Mouse (Mus musculus) MEL (cell line): ENCODE results near the gene Rbak. TPM values are rescaled to one million over a fixed set of nuclear protein-coding genes. Genes with fewer than 3 reads are reported as not detected.

ENCODE experiments used
- DNase-seq: peaks from one replicate; pipeline ENCODE4 v3.0.0; 2011; ENCODE audit warnings: low read depth, low spot score
- H3K27ac ChIP-seq: 2 replicates; pipeline ENCODE4 v1.5.1; 2012; ENCODE audit warnings: low read depth, mild to moderate bottlenecking, control low read depth, low read length, moderate library complexity; ENCODE audit not compliant: control insufficient read depth
- H3K27me3 ChIP-seq, 2 experiments: fragments of 150-350 bp in 1 of 2; sonication (generic) in 1 of 2; 2 replicates each; pipeline ENCODE4 v1.6.1; 2012; ENCODE audit warnings: low read length in 2 of 2, mild to moderate bottlenecking in 2 of 2, improper control_type of control experiment in 1 of 2, moderate library complexity in 1 of 2; ENCODE audit not compliant: insufficient read depth in 2 of 2, control insufficient read depth in 1 of 2
- H3K36me3 ChIP-seq, 2 experiments: 2 replicates each; pipeline ENCODE4 v1.6.1; 2012 to 2014; ENCODE audit warnings: low read length in 2 of 2, improper control_type of control experiment in 1 of 2, inconsistent platforms in 1 of 2, mild to moderate bottlenecking in 1 of 2; ENCODE audit not compliant: insufficient read depth in 2 of 2, control insufficient read depth in 1 of 2
- H3K4me1 ChIP-seq, 2 experiments: fragments of 150-350 bp in 1 of 2; sonication (generic) in 1 of 2; 2 replicates each; pipeline ENCODE4 v1.6.1; 2012; ENCODE audit warnings: low read length in 2 of 2, improper control_type of control experiment in 1 of 2, mild to moderate bottlenecking in 1 of 2; ENCODE audit not compliant: insufficient read depth in 2 of 2, control insufficient read depth in 1 of 2
- H3K4me3 ChIP-seq, 2 experiments: fragments of 150-350 bp in 1 of 2; sonication (generic) in 1 of 2; 2 replicates each; pipeline ENCODE4 v1.5.1; 2012; ENCODE audit warnings: low read depth in 2 of 2, low read length in 2 of 2, mild to moderate bottlenecking in 2 of 2, moderate library complexity in 2 of 2, control low read depth in 1 of 2, improper control_type of control experiment in 1 of 2; ENCODE audit not compliant: control insufficient read depth in 1 of 2, insufficient read depth in 1 of 2
- H3K79me2 ChIP-seq: 2 replicates; pipeline ENCODE4 v1.6.1; 2012; ENCODE audit warnings: mild to moderate bottlenecking, low read length, moderate library complexity; ENCODE audit not compliant: control insufficient read depth, poor library complexity, insufficient read depth
- H3K9ac ChIP-seq: 2 replicates; pipeline ENCODE4 v1.6.1; 2012; ENCODE audit warnings: low read depth, mild to moderate bottlenecking, control low read depth, low read length, moderate library complexity; ENCODE audit not compliant: control insufficient read depth, poor library complexity, severe bottlenecking
- H3K9me3 ChIP-seq: fragments of 150-350 bp; sonication (generic); replicated peaks from 2 replicates; pipeline ENCODE4 v1.6.1; 2012; ENCODE audit warnings: mild to moderate bottlenecking, low read length, improper control_type of control experiment, moderate library complexity; ENCODE audit not compliant: insufficient read depth
- BHLHE40 ChIP-seq: IDR thresholded peaks from 2 replicates; pipeline ENCODE4 v1.6.1; 2012; ENCODE audit warnings: low read depth, mild to moderate bottlenecking, inconsistent platforms, low read length, improper control_type of control experiment, borderline replicate concordance
- CHD1 ChIP-seq: IDR thresholded peaks from 2 replicates; pipeline ENCODE4 v1.6.1; 2012; ENCODE audit warnings: low read depth, mild to moderate bottlenecking, inconsistent platforms, low read length, improper control_type of control experiment
- CHD2 ChIP-seq: IDR thresholded peaks from 2 replicates; pipeline ENCODE4 v1.6.1; 2011; ENCODE audit warnings: low read length, improper control_type of control experiment
- ELF1 ChIP-seq: IDR thresholded peaks from 2 replicates; pipeline ENCODE4 v1.6.1; 2014; ENCODE audit warnings: low read depth, mild to moderate bottlenecking, inconsistent platforms, low read length, improper control_type of control experiment, moderate library complexity
- ETS1 ChIP-seq: IDR thresholded peaks from 2 replicates; pipeline ENCODE4 v1.6.1; 2012; ENCODE audit warnings: low read depth, mild to moderate bottlenecking, inconsistent platforms, low read length, improper control_type of control experiment, moderate library complexity
- HCFC1 ChIP-seq: IDR thresholded peaks from 2 replicates; pipeline ENCODE4 v1.6.1; 2012; ENCODE audit warnings: low read depth, mild to moderate bottlenecking, inconsistent platforms, low read length, improper control_type of control experiment, moderate library complexity
- MAZ ChIP-seq: IDR thresholded peaks from 2 replicates; pipeline ENCODE4 v1.6.1; 2012; ENCODE audit warnings: low read depth, mild to moderate bottlenecking, inconsistent platforms, low read length, improper control_type of control experiment
- MXI1 ChIP-seq: IDR thresholded peaks from 2 replicates; pipeline ENCODE4 v1.6.1; 2011; ENCODE audit warnings: mild to moderate bottlenecking, low read depth, low read length, improper control_type of control experiment
- MYB ChIP-seq: IDR thresholded peaks from 2 replicates; pipeline ENCODE4 v1.6.1; 2011; ENCODE audit warnings: mild to moderate bottlenecking, low read depth, low read length, improper control_type of control experiment
- MYC ChIP-seq: IDR thresholded peaks from 2 replicates; pipeline ENCODE4 v1.6.1; 2011; ENCODE audit warnings: low read depth, mild to moderate bottlenecking, low read length, improper control_type of control experiment, moderate library complexity
- NELFE ChIP-seq: IDR thresholded peaks from 2 replicates; pipeline ENCODE4 v1.6.1; 2011; ENCODE audit warnings: low read depth, low read length, improper control_type of control experiment
- NRF1 ChIP-seq: IDR thresholded peaks from 2 replicates; pipeline ENCODE4 v1.6.1; 2014; ENCODE audit warnings: low read depth, mild to moderate bottlenecking, inconsistent platforms, low read length, improper control_type of control experiment, moderate library complexity; ENCODE audit not compliant: poor library complexity, insufficient read depth, severe bottlenecking
- POLR2A ChIP-seq, 2 experiments: IDR thresholded peaks; 2 replicates each; pipeline ENCODE4 v1.6.1; 2011 to 2012; ENCODE audit warnings: low read length in 2 of 2, mild to moderate bottlenecking in 2 of 2, control low read depth in 1 of 2, improper control_type of control experiment in 1 of 2, low read depth in 1 of 2, moderate library complexity in 1 of 2; ENCODE audit not compliant: control insufficient read depth in 1 of 2, insufficient read depth in 1 of 2, poor library complexity in 1 of 2
- POLR2AphosphoS2 ChIP-seq: IDR thresholded peaks from 2 replicates; pipeline ENCODE4 v1.6.1; 2011; ENCODE audit warnings: low read length, improper control_type of control experiment
- RCOR1 ChIP-seq: IDR thresholded peaks from 2 replicates; pipeline ENCODE4 v1.6.1; 2012; ENCODE audit warnings: low read depth, mild to moderate bottlenecking, inconsistent platforms, low read length, improper control_type of control experiment
- USF2 ChIP-seq, 2 experiments: IDR thresholded peaks; 2 replicates each; pipeline ENCODE4 v1.6.1; 2011 to 2012; ENCODE audit warnings: improper control_type of control experiment in 2 of 2, low read length in 2 of 2, borderline replicate concordance in 1 of 2, inconsistent platforms in 1 of 2, low read depth in 1 of 2, mild to moderate bottlenecking in 1 of 2; ENCODE audit not compliant: insufficient read depth in 1 of 2
- ZKSCAN1 ChIP-seq: IDR thresholded peaks from 2 replicates; pipeline ENCODE4 v1.6.1; 2012; ENCODE audit warnings: low read depth, mild to moderate bottlenecking, inconsistent platforms, low read length, improper control_type of control experiment, moderate library complexity
- ZNF384 ChIP-seq: IDR thresholded peaks from 2 replicates; pipeline ENCODE4 v1.6.1; 2012; ENCODE audit warnings: low read depth, mild to moderate bottlenecking, inconsistent platforms, low read length, improper control_type of control experiment
- polyA plus RNA-seq, 2 experiments: library from polyadenylated mRNA; stranded (reverse) in 1 of 2; unstranded in 1 of 2; fragments of >175 nt in 1 of 2; fragments of >200 nt in 1 of 2; gene quantifications; 2 replicates each; pipeline versions ENCODE4 v1.2.1 to v1.2.4; 2012; ENCODE audit warnings: low replicate concordance in 2 of 2, low read depth in 1 of 2; ENCODE audit not compliant: insufficient read length in 2 of 2, insufficient read depth in 1 of 2, missing spikeins in 1 of 2
- total RNA-seq: library from RNA; depleted of rRNA; stranded (reverse); fragments of 300-350 nt; gene quantifications from 2 replicates; pipeline ENCODE4 v1.2.3, GENCODE M21; 2012

Rbak gene
- total and polyA plus RNA-seq, 3 experiments: 7.4 to 7.5 TPM; not detected in 1

GRCm38 (mm10) chr5:143180255-143181076 lies at the start of gene Rbak, which contains the start of gene Spdye4b (continued):
- TF ChIP-seq ZNF384 (no peak), MYC (peak; percentile 76), RCOR1 (no peak), MXI1 (peak; percentile 80), ZKSCAN1 (no peak)

GRCm38 (mm10) chr5:143226790-143227189 lies 46.2 kb upstream of the Rbak start, which contains the start of gene Spdye4a:
Gene Spdye4a (minus strand): TSS chr5:143226890.
- Histone ChIP-seq H3K27ac (no peak within 1 kb of the TSS), H3K4me3 (no peak within 1 kb of the TSS), H3K27me3 (peaks cover 0 to 4% of the 10 kb centered on the region in 2 experiments; a peak in 1 of 4 replicates), H3K4me1 (no peaks in the 10 kb centered on the region), H3K9ac (no peak within 1 kb of the TSS), H3K79me2 (no peaks in the 10 kb centered on the region), H3K36me3 (no peaks in the 10 kb centered on the region), H3K9me3 (no peaks in the 10 kb centered on the region)
- TF ChIP-seq HCFC1 (no peak), ETS1 (no peak), MYB (no peak), NELFE (no peak), BHLHE40 (no peak), ELF1 (no peak), CHD1 (no peak), ZKSCAN1 (no peak), CHD2 (no peak), MYC (no peak), POLR2A (IDR thresholded peaks at IDR 0.05; ENCODE audit: control insufficient read depth in 1 of 2, insufficient read depth in 1 of 2, low read depth in 1 of 2, low read length in 2 of 2, poor library complexity in 1 of 2) (no peak), POLR2AphosphoS2 (no peak), MAZ (no peak), NRF1 (no peak), USF2 (IDR thresholded peaks at IDR 0.05; ENCODE audit: borderline replicate concordance in 1 of 2, insufficient read depth in 1 of 2, low read depth in 1 of 2, low read length in 2 of 2) (no peak)
- DNase-seq: no peak
